Mouse (Mus musculus) neural tube, embryonic 12.5 days (tissue): ENCODE measurements around the gene Itga9. TPM values are rescaled to one million over a fixed set of nuclear protein-coding genes. Genes with fewer than 3 reads are reported as not detected.
A peak's percentile ranks its signal among the peaks of the same experiment; 100 is the strongest.

ENCODE experiments used
- ATAC-seq: fragments of 200-750 bp; cut with Nextera tagmentation; 2 replicates; pipeline ENCODE4 v1.8.0; 2017; ENCODE audit warnings: low read depth, mild to moderate bottlenecking, moderate TSS enrichment, moderate library complexity; ENCODE audit not compliant: low FRiP score
- H3K27ac ChIP-seq: fragments of 300-500 bp; sonication (generic); 2 replicates; pipeline ENCODE4 v1.5.1; 2016
- H3K27me3 ChIP-seq: fragments of 300-500 bp; sonication (generic); replicated peaks from 2 replicates; pipeline ENCODE4 v1.6.1; 2016; ENCODE audit warnings: mild to moderate bottlenecking
- H3K36me3 ChIP-seq: fragments of 300-500 bp; sonication (generic); 2 replicates; pipeline ENCODE4 v1.6.1; 2016; ENCODE audit warnings: mild to moderate bottlenecking
- H3K4me1 ChIP-seq: fragments of 300-500 bp; sonication (generic); 2 replicates; pipeline ENCODE4 v1.6.1; 2016
- H3K4me2 ChIP-seq: fragments of 300-500 bp; sonication (generic); replicated peaks from 2 replicates; pipeline ENCODE4 v1.6.1; 2016; ENCODE audit warnings: mild to moderate bottlenecking
- H3K4me3 ChIP-seq: fragments of 300-500 bp; sonication (generic); 2 replicates; pipeline ENCODE4 v1.5.1; 2016
- H3K9ac ChIP-seq: fragments of 300-500 bp; sonication (generic); 2 replicates; pipeline ENCODE4 v1.6.1; 2016; ENCODE audit warnings: mild to moderate bottlenecking
- H3K9me3 ChIP-seq: fragments of 300-500 bp; sonication (generic); 2 replicates; pipeline ENCODE4 v1.6.1; 2016; ENCODE audit warnings: mild to moderate bottlenecking
- WGBS: fragments of 180-500 bp; shearing (Covaris S2); methylation state at CpG from one replicate; pipeline ENCODE4 v1.1.7; 2016; 5-methylcytosine and 5-hydroxymethylcytosine counted together
- polyA plus RNA-seq: library from polyadenylated mRNA; unstranded; fragments of >200 nt; fragmentation: Nextera tagmentation; extraction: Ambion mirVana; gene quantifications from 2 replicates; pipeline ENCODE4 v1.2.1, GENCODE M21; 2016

Gene Itga9
- polyA plus RNA-seq, 1 experiment from 2014 or later: 9.4 TPM

DNA sequence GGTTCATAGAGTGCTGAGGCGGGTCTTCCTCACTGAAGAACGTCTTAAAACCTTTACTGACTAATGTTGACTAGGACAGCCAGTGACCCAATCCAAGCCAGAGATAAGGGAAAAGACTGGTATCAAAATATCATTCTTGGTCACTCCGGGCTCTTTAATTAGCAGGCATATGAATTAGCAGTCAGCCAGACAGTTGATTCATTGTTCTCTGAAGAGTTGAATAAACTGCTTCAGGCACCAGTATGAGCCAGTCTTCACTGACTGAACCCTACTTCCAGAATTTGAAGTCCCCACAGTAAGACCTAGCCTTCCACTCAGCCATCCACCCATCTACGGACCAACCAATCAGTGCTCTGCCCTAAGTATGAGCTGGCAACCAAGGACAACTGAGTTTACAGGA lies 163.9 kb downstream of the Itga9 start:
- Histone ChIP-seq H3K4me2 (no peak overlapping the region), H3K27ac (no peak overlapping the region), H3K9ac (no peak overlapping the region), H3K27me3 (no peaks in the 10 kb centered on the region), H3K4me3 (no peak overlapping the region), H3K9me3 (no peaks in the 10 kb centered on the region), H3K4me1 (peaks cover 15% of the 10 kb centered on the region), H3K36me3 (no peaks in the 10 kb centered on the region)
- WGBS: 74% methylated on average over 4 of the region's 4 CpGs
- ATAC-seq: no peak

DNA sequence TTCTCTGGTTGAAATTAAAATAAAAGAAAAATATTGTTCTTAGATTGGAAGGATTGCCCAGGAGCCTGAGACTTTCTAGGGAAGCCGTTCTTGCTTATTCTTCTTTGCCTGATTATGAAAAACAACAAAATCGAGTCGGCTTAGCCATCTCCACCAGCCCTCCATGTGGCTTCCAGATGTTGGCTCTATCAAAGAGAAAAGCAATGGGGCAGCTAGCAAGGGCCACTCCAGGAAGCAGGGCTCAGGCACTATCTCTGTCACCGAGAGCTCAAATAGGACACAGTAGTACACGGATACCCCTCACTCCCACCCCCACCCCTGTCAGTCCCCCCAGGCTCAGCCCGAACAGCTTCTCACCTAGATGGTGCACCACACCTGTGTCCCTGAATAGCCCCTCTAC lies 168.2 kb downstream of the Itga9 start:
- H3K9me3 ChIP-seq: no peaks in the 10 kb centered on the region
- no peak overlapping the region for H3K4me3 ChIP-seq
- H3K27me3 ChIP-seq: no peaks in the 10 kb centered on the region
- ATAC-seq: no peak
- no peak overlapping the region for H3K27ac ChIP-seq
- 77% methylated on average over 6 of the region's 6 CpGs for WGBS
- H3K36me3 ChIP-seq: no peaks in the 10 kb centered on the region
- no peak overlapping the region for H3K9ac ChIP-seq
- no peak overlapping the region for H3K4me2 ChIP-seq
- H3K4me1 ChIP-seq: no peaks in the 10 kb centered on the region

DNA sequence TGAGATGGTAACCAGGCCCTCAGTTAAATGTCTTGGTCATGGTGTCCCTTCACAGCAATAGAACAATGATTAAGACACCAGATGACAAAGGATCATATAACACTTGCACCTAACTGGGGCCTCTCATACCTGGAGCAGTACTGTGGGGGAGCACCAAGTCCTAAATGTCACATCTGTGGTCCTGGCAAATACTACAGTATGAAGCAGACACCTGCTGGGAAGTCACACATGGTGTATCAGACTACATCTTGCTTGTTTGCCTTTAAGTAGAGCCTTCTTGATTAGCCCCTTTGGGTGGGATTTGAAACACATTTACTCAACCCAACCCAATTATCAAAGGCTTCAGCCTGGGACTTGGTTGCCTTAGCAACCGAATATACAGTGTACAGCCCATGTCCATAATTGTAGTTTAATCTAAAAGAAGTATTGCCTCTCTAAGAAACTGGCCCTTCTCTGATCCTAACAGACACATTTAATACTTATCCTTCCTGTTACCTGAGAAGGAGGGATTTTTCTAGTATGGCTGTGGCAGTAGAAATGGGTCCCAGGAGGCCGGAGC lies 170.5 kb downstream of the Itga9 start:
- WGBS: 94% methylated on average over 2 of the region's 2 CpGs
- ATAC-seq: no peak

DNA sequence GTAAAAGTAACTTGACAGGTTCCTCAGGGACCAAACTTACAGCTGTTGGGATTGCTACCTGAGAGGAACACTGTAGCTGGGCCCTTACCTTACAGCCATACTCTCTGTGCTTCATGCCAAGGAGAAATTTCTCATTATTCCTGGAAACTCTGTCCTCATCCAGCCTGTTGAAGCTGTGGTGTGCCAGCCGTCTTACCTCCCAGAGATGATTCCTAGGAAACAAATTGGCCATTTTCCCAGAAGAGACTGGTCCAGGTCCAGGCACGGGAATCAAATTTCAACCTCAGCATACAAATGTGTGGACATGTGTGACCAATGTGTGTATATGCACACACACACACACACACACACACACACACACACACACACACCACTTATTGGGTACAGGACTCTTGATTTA lies 172.1 kb downstream of the Itga9 start:
- Histone ChIP-seq H3K4me2 (no peak overlapping the region), H3K4me3 (no peak overlapping the region), H3K27ac (no peak overlapping the region), H3K27me3 (no peaks in the 10 kb centered on the region), H3K36me3 (no peaks in the 10 kb centered on the region), H3K4me1 (no peaks in the 10 kb centered on the region), H3K9me3 (no peaks in the 10 kb centered on the region), H3K9ac (no peak overlapping the region)
- 82% methylated on average over 2 of the region's 2 CpGs for WGBS
- ATAC-seq: no peak

More for the DNA sequence above, 170.5 kb downstream of the Itga9 start:
- no peak overlapping the region for H3K27ac ChIP-seq
- no peaks in the 10 kb centered on the region for H3K4me1 ChIP-seq
- H3K9ac ChIP-seq: no peak overlapping the region
- H3K4me2 ChIP-seq: no peak overlapping the region
- no peaks in the 10 kb centered on the region for H3K27me3 ChIP-seq
- no peaks in the 10 kb centered on the region for H3K36me3 ChIP-seq
- H3K4me3 ChIP-seq: no peak overlapping the region
- H3K9me3 ChIP-seq: no peaks in the 10 kb centered on the region

DNA sequence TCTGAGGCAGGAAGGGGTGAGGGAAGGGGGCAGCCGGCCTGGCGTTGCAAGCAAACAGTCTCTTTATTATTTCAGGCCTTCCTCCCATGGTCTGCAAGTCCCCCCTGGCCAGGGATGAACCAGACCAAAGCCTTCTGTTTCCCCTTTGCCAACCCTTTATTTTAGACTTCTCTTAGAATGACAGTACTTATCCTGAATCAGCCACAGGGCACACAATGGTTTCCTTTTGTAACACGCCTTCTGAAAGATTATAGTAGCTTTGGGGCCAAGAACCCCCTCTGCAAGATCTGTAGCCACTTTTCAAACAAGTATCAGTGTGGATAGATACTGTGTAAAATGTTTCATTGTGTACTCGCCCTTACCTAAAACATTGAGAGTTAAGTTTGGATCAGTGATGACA lies 178.1 kb downstream of the Itga9 start:
- H3K4me2 ChIP-seq: no peak overlapping the region
- H3K27ac ChIP-seq: no peak overlapping the region
- no peak overlapping the region for H3K9ac ChIP-seq
- 0 out of 2 replicates have a peak, but pooled peaks cover 3% of the 10 kb centered on the region for H3K4me1 ChIP-seq
- no peak overlapping the region for H3K4me3 ChIP-seq
- no peaks in the 10 kb centered on the region for H3K36me3 ChIP-seq
- H3K9me3 ChIP-seq: no peaks in the 10 kb centered on the region
- no peak for ATAC-seq
- WGBS: 51% methylated on average over 4 of the region's 4 CpGs
- H3K27me3 ChIP-seq: no peaks in the 10 kb centered on the region

DNA sequence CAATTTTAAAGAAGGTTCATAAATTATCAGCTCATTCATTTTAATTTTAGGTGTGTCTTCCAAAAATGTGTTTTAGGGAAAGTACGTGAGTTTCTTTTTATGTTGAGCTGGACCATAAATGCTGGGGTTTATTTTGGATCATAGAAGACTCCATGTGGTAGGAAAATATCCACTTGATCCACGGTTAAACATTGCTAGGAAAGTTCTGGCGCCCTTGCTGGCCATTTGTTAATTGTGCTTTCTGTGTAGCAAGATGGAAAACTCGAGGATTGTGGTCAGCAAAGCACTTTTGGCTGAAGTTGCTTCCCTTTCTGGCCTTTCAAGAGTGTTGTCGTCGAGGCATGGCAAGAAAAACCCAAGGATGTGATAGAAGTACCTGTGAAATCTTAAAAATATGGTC lies 179.3 kb downstream of the Itga9 start:
- H3K9me3 ChIP-seq: no peaks in the 10 kb centered on the region
- H3K27me3 ChIP-seq: no peaks in the 10 kb centered on the region
- H3K36me3 ChIP-seq: no peaks in the 10 kb centered on the region
- no peak overlapping the region for H3K27ac ChIP-seq
- 76% methylated on average over 6 of the region's 6 CpGs for WGBS
- 0 out of 2 replicates have a peak, but pooled peaks cover 5% of the 10 kb centered on the region for H3K4me1 ChIP-seq
- H3K4me3 ChIP-seq: no peak overlapping the region
- H3K4me2 ChIP-seq: no peak overlapping the region
- ATAC-seq: no peak
- H3K9ac ChIP-seq: no peak overlapping the region

DNA sequence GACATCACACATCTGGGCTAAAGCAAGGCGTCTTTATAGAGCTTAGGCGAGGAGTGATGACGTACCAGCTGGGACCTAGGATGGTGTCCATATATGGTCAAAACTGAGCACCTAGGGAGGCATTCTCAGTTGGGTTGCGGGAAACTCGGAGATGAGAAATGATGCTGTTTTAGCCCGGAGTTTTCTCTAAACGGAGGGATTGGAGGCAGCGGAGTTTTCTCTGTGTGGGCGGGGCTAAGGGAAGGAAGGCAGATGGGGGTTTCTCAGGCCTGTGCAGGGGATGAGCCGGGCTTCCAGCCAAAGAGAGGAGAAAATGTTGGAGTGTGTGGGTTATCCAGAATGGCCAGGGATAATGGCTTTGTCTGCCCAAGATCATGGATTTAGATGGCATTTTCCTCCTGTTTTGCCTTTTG lies 182.4 kb downstream of the Itga9 start:
- no peak for ATAC-seq

DNA sequence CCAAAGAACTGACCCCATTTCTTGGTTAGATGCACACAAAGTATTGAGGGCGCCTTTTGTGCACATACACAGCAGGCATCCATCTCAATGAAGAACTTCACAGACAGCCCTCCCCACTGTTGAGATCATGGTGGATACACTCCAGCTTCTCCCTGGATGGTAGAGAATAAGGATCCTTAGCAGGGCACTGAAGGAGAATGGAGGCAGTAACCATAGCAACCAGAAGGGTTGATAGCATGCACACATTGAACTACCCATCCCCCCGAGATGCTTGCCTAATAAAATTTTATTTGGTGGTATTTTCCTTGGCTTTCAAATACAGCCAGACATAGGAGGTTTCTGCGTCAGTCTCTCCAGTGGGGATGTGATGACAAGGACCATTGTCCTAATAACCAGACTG lies 184.7 kb downstream of the Itga9 start:
- H3K27me3 ChIP-seq: no peaks in the 10 kb centered on the region
- no peak overlapping the region for H3K4me2 ChIP-seq
- H3K4me3 ChIP-seq: no peak overlapping the region
- ATAC-seq: peak; percentile 53; the same call in 1 of the 2 replicates
- no peak overlapping the region for H3K9ac ChIP-seq
- no peaks in the 10 kb centered on the region for H3K9me3 ChIP-seq
- no peak overlapping the region for H3K27ac ChIP-seq
- H3K36me3 ChIP-seq: no peaks in the 10 kb centered on the region
- H3K4me1 ChIP-seq: peaks cover 13% of the 10 kb centered on the region; the same call in 1 of the 2 replicates
- WGBS: 40% methylated on average over 3 of the region's 3 CpGs

More for the DNA sequence above, 182.4 kb downstream of the Itga9 start:
- Histone ChIP-seq H3K4me1 (peaks cover 10% of the 10 kb centered on the region; the same call in 1 of the 2 replicates), H3K36me3 (no peaks in the 10 kb centered on the region), H3K9me3 (no peaks in the 10 kb centered on the region), H3K4me3 (no peak overlapping the region), H3K9ac (no peak overlapping the region), H3K27me3 (no peaks in the 10 kb centered on the region), H3K27ac (no peak overlapping the region), H3K4me2 (no peak overlapping the region)
- WGBS: 66% methylated on average over 10 of the region's 10 CpGs

DNA sequence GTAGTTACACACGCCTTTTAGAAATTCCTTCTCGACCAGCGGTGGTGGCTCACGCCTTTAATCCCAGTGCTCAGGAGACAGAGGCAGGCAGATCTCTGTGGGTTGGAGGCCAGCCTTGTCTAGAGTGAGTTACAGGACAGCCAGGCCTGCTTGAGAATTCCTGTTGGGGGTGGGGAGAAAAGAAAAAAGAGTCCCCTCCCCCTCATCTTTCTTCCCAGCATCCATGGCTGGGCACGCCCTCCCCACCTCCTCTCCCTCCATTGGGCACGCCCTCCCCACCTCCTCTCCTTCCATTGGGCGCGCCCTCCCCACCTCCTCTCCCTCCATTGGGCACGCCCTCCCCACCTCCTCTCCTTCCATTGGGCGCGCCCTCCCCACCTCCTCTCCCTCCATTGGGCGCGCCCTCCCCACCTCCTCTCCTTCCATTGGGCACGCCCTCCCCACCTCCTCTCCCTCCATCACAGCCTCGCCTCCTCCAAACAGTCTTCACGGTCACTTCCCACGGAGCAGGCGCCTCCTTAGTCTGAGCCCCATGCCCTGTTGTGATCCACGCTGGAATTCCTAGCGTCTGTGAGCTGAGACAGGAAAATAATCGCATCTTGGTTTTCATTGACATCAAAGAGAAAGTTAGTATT lies 186.8 kb downstream of the Itga9 start:
- peaks cover 13% of the 10 kb centered on the region; the same call in 1 of the 2 replicates for H3K4me1 ChIP-seq
- WGBS: 74% methylated on average over 14 of the region's 21 CpGs
- no peaks in the 10 kb centered on the region for H3K36me3 ChIP-seq
- no peak overlapping the region for H3K4me2 ChIP-seq
- no peaks in the 10 kb centered on the region for H3K27me3 ChIP-seq
- no peak overlapping the region for H3K4me3 ChIP-seq
- no peaks in the 10 kb centered on the region for H3K9me3 ChIP-seq
- no peak overlapping the region for H3K27ac ChIP-seq
- ATAC-seq: no peak
- no peak overlapping the region for H3K9ac ChIP-seq

DNA sequence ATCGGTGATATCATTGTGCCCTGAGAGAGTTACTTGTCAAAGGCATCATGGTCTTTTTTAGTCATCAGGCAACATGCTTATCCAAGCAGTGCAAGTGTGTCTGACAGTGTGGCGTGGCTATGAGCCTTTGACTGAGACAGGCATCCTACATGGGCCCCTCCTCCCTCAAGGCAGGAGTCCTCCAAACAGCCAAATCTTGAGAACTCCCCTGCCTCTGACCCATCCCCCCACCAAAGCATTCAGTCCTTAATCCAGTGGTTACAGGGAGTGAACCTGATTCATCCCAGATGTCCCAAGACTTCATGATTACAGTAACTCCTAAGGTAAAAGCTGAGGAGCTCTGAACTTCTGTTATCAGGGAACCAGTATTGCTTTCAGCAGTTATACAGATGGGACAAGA lies 188.2 kb downstream of the Itga9 start:
- H3K27me3 ChIP-seq: no peaks in the 10 kb centered on the region
- WGBS: 75% methylated on average over 2 of the region's 2 CpGs

DNA sequence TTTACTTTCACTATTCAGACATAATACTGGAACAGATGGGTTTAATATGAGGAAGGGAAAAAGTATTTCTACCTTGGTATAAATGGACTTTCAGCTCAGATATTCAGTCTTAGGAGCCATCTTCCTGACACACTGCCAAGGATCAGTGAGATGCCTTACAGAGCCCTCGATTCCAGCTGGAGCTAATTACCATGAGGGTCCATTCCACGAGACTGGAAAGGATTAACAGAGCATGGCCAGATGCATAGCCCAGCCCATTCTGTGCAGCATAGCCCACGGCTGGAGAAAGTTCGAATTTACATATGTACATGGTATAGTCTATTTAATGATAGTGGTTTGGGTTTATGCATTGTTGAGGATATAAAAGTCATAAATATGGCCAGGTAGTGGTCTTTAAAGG lies 188.8 kb downstream of the Itga9 start:
- no peak for ATAC-seq
- Histone ChIP-seq H3K4me3 (no peak overlapping the region), H3K9ac (no peak overlapping the region), H3K9me3 (no peaks in the 10 kb centered on the region), H3K27ac (no peak overlapping the region), H3K4me1 (peaks cover 13% of the 10 kb centered on the region; the same call in 1 of the 2 replicates), H3K36me3 (no peaks in the 10 kb centered on the region), H3K4me2 (no peak overlapping the region), H3K27me3 (no peaks in the 10 kb centered on the region)
- 49% methylated on average over 4 of the region's 4 CpGs for WGBS

More for the DNA sequence above, 188.2 kb downstream of the Itga9 start:
- H3K4me2 ChIP-seq: no peak overlapping the region
- peaks cover 13% of the 10 kb centered on the region; the same call in 1 of the 2 replicates for H3K4me1 ChIP-seq
- no peaks in the 10 kb centered on the region for H3K36me3 ChIP-seq
- ATAC-seq: no peak
- no peak overlapping the region for H3K9ac ChIP-seq
- no peak overlapping the region for H3K4me3 ChIP-seq
- no peak overlapping the region for H3K27ac ChIP-seq
- H3K9me3 ChIP-seq: no peaks in the 10 kb centered on the region

DNA sequence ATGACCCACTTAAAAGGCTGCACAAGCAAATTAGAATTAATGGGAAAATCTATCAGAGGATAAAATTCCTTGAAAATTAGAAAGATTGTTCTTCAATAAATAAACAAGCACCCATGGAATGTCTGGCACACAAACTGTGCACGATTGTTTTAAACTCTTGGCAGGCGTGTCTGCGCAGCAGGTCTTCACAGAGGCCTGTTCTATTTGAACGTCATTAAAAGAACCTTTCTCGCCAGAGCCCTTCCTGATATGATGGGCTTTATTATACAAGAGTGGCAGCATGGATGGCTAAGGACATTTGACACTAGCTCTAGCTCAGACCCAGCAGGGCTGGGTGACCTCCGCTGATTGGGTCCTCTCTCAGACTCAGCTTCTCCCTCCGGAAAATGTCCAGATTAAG lies 192.6 kb downstream of the Itga9 start:
- Histone ChIP-seq H3K4me1 (0 out of 2 replicates have a peak, but pooled peaks cover 6% of the 10 kb centered on the region), H3K27ac (no peak overlapping the region), H3K27me3 (no peaks in the 10 kb centered on the region), H3K9me3 (no peaks in the 10 kb centered on the region), H3K36me3 (no peaks in the 10 kb centered on the region), H3K9ac (no peak overlapping the region), H3K4me3 (no peak overlapping the region), H3K4me2 (no peak overlapping the region)
- 84% methylated on average over 7 of the region's 7 CpGs for WGBS
- ATAC-seq: no peak
